Mouse (Mus musculus): Measurements from ENCODE around the gene Cd8b1. TPM values are rescaled to one million over a fixed set of nuclear protein-coding genes. Genes with fewer than 3 reads are reported as not detected.

The Cd8b1 gene
- polyA plus RNA-seq, 1 experiment from 2014 or later = not detected

GRCm38 (mm10) chr6:71353722-71354121, 31.1 kb downstream of the Cd8b1 start:
- no peak for ATAC-seq (ENCODE audit: low FRiP score)
- Histone ChIP-seq H3K4me1 (no peaks in the 10 kb centered on the region), H3K36me3 (replicated peaks) (no peaks in the 10 kb centered on the region), H3K27ac (no peak overlapping the region), H3K9ac (no peak overlapping the region), H3K9me3 (no peaks in the 10 kb centered on the region), H3K4me3 (replicated peaks) (no peak overlapping the region), H3K27me3 (no peaks in the 10 kb centered on the region), H3K4me2 (no peak overlapping the region)
- WGBS = 85% methylated on average over 2 of the region's 2 CpGs

GRCm38 (mm10) chr6:71357493-71357892, 34.9 kb downstream of the Cd8b1 start:
- Histone ChIP-seq H3K4me1 (no peaks in the 10 kb centered on the region), H3K9me3 (no peaks in the 10 kb centered on the region), H3K9ac (no peak overlapping the region), H3K27me3 (no peaks in the 10 kb centered on the region), H3K4me2 (no peak overlapping the region), H3K4me3 (replicated peaks) (no peak overlapping the region), H3K36me3 (replicated peaks) (no peaks in the 10 kb centered on the region), H3K27ac (no peak overlapping the region)
- ATAC-seq (ENCODE audit: low FRiP score) = no peak
- 89% methylated on average over 7 of the region's 7 CpGs for WGBS

GRCm38 (mm10) chr6:71360221-71360620, 37.6 kb downstream of the Cd8b1 start:
- Histone ChIP-seq H3K27me3 (no peaks in the 10 kb centered on the region), H3K9me3 (no peaks in the 10 kb centered on the region), H3K4me3 (replicated peaks) (no peak overlapping the region), H3K36me3 (replicated peaks) (no peaks in the 10 kb centered on the region), H3K27ac (no peak overlapping the region), H3K9ac (no peak overlapping the region), H3K4me1 (no peaks in the 10 kb centered on the region), H3K4me2 (no peak overlapping the region)
- no peak for ATAC-seq (ENCODE audit: low FRiP score)
- WGBS = 76% methylated on average over 4 of the region's 4 CpGs

- WGBS = 61% methylated on average over 5 of the region's 5 CpGs
- Histone ChIP-seq H3K9me3 (no peaks in the 10 kb centered on the region), H3K27ac (no peak overlapping the region), H3K4me2 (no peak overlapping the region), H3K4me3 (replicated peaks) (no peak overlapping the region), H3K27me3 (no peaks in the 10 kb centered on the region), H3K4me1 (no peaks in the 10 kb centered on the region), H3K36me3 (replicated peaks) (no peaks in the 10 kb centered on the region), H3K9ac (no peak overlapping the region)
- ATAC-seq (ENCODE audit: low FRiP score) = no peak
Observed at GRCm38 (mm10) chr6:71360751-71361150, 38.2 kb downstream of the Cd8b1 start.

GRCm38 (mm10) chr6:71361156-71361670, 38.6 kb downstream of the Cd8b1 start:
- H3K4me3 ChIP-seq (replicated peaks) = no peak overlapping the region
- ATAC-seq (ENCODE audit: low FRiP score) = no peak
- H3K9me3 ChIP-seq = no peaks in the 10 kb centered on the region
- whole genome bisulfite sequencing = 85% methylated on average over 10 of the region's 10 CpGs
- no peak overlapping the region for H3K27ac ChIP-seq
- no peak overlapping the region for H3K4me2 ChIP-seq
- no peak overlapping the region for H3K9ac ChIP-seq
- H3K4me1 ChIP-seq = no peaks in the 10 kb centered on the region
- no peaks in the 10 kb centered on the region for H3K36me3 ChIP-seq (replicated peaks)
- H3K27me3 ChIP-seq = no peaks in the 10 kb centered on the region

GRCm38 (mm10) chr6:71363995-71364394, 41.4 kb downstream of the Cd8b1 start:
- no peak for ATAC-seq (ENCODE audit: low FRiP score)
- Histone ChIP-seq H3K4me3 (replicated peaks) (no peak overlapping the region), H3K36me3 (replicated peaks) (no peaks in the 10 kb centered on the region), H3K4me1 (no peaks in the 10 kb centered on the region), H3K9ac (no peak overlapping the region), H3K9me3 (no peaks in the 10 kb centered on the region), H3K27ac (no peak overlapping the region), H3K4me2 (no peak overlapping the region), H3K27me3 (no peaks in the 10 kb centered on the region)
- WGBS = 79% methylated on average over 2 of the region's 2 CpGs

GRCm38 (mm10) chr6:71369416-71369815, 46.8 kb downstream of the Cd8b1 start:
- no peaks in the 10 kb centered on the region for H3K9me3 ChIP-seq
- no peak overlapping the region for H3K4me2 ChIP-seq
- ATAC-seq (ENCODE audit: low FRiP score) = no peak
- whole genome bisulfite sequencing = 90% methylated on average over 6 of the region's 6 CpGs
- H3K27me3 ChIP-seq = no peaks in the 10 kb centered on the region
- H3K36me3 ChIP-seq (replicated peaks) = no peaks in the 10 kb centered on the region
- no peaks in the 10 kb centered on the region for H3K4me1 ChIP-seq
- H3K27ac ChIP-seq = no peak overlapping the region
- no peak overlapping the region for H3K9ac ChIP-seq
- H3K4me3 ChIP-seq (replicated peaks) = no peak overlapping the region

- H3K4me2 ChIP-seq = no peak overlapping the region
- WGBS = 91% methylated on average over 5 of the region's 5 CpGs
- H3K27me3 ChIP-seq = no peaks in the 10 kb centered on the region
- H3K4me1 ChIP-seq = no peaks in the 10 kb centered on the region
- H3K27ac ChIP-seq = no peak overlapping the region
- no peak overlapping the region for H3K4me3 ChIP-seq (replicated peaks)
- H3K36me3 ChIP-seq (replicated peaks) = no peaks in the 10 kb centered on the region
- no peak for ATAC-seq (ENCODE audit: low FRiP score)
- H3K9me3 ChIP-seq = no peaks in the 10 kb centered on the region
- no peak overlapping the region for H3K9ac ChIP-seq
Observed at GRCm38 (mm10) chr6:71371085-71371605, 48.6 kb downstream of the Cd8b1 start.

- no peak for ATAC-seq (ENCODE audit: low FRiP score)
- Histone ChIP-seq H3K27me3 (no peaks in the 10 kb centered on the region), H3K4me1 (no peaks in the 10 kb centered on the region), H3K9ac (no peak overlapping the region), H3K36me3 (replicated peaks) (no peaks in the 10 kb centered on the region), H3K9me3 (no peaks in the 10 kb centered on the region), H3K27ac (no peak overlapping the region), H3K4me2 (no peak overlapping the region), H3K4me3 (replicated peaks) (no peak overlapping the region)
- WGBS = 86% methylated on average over 5 of the region's 5 CpGs
Observed at GRCm38 (mm10) chr6:71372041-71372720, 49.6 kb downstream of the Cd8b1 start.

- no peaks in the 10 kb centered on the region for H3K36me3 ChIP-seq (replicated peaks)
- no peaks in the 10 kb centered on the region for H3K4me1 ChIP-seq
- WGBS = 81% methylated on average over 14 of the region's 14 CpGs
- H3K27ac ChIP-seq = no peak within 1 kb of the TSS
- ATAC-seq (ENCODE audit: low FRiP score) = no peak
- no peak within 1 kb of the TSS for H3K4me2 ChIP-seq
- no peak within 1 kb of the TSS for H3K9ac ChIP-seq
- H3K9me3 ChIP-seq = no peaks in the 10 kb centered on the region
- H3K27me3 ChIP-seq = no peaks in the 10 kb centered on the region
- no peak within 1 kb of the TSS for H3K4me3 ChIP-seq (replicated peaks)
Observed at GRCm38 (mm10) chr6:71373249-71373775, 50.7 kb downstream of the Cd8b1 start, which contains the start of gene Cd8a. Cd8a (plus strand) TSS chr6:71373427.

GRCm38 (mm10) chr6:71374311-71374829, 51.8 kb downstream of the Cd8b1 start:
- H3K9me3 ChIP-seq = no peaks in the 10 kb centered on the region
- no peak overlapping the region for H3K27ac ChIP-seq
- H3K27me3 ChIP-seq = no peaks in the 10 kb centered on the region
- H3K36me3 ChIP-seq (replicated peaks) = no peaks in the 10 kb centered on the region
- no peaks in the 10 kb centered on the region for H3K4me1 ChIP-seq
- no peak overlapping the region for H3K4me2 ChIP-seq
- H3K4me3 ChIP-seq (replicated peaks) = no peak overlapping the region
- ATAC-seq (ENCODE audit: low FRiP score) = no peak
- H3K9ac ChIP-seq = no peak overlapping the region
- WGBS = 88% methylated on average over 19 of the region's 19 CpGs

GRCm38 (mm10) chr6:71374921-71375320, 52.3 kb downstream of the Cd8b1 start:
- 81% methylated on average over 2 of the region's 2 CpGs for WGBS
- H3K27me3 ChIP-seq = no peaks in the 10 kb centered on the region
- no peak overlapping the region for H3K4me2 ChIP-seq
- no peaks in the 10 kb centered on the region for H3K9me3 ChIP-seq
- H3K9ac ChIP-seq = no peak overlapping the region
- no peaks in the 10 kb centered on the region for H3K36me3 ChIP-seq (replicated peaks)
- H3K4me3 ChIP-seq (replicated peaks) = no peak overlapping the region
- ATAC-seq (ENCODE audit: low FRiP score) = no peak
- H3K27ac ChIP-seq = no peak overlapping the region
- H3K4me1 ChIP-seq = no peaks in the 10 kb centered on the region

GRCm38 (mm10) chr6:71376711-71377110, 54.1 kb downstream of the Cd8b1 start:
- Histone ChIP-seq H3K4me1 (no peaks in the 10 kb centered on the region), H3K9me3 (no peaks in the 10 kb centered on the region), H3K9ac (no peak overlapping the region), H3K27me3 (no peaks in the 10 kb centered on the region), H3K36me3 (replicated peaks) (no peaks in the 10 kb centered on the region), H3K4me3 (replicated peaks) (no peak overlapping the region), H3K4me2 (no peak overlapping the region), H3K27ac (no peak overlapping the region)
- no peak for ATAC-seq (ENCODE audit: low FRiP score)
- 94% methylated on average over 13 of the region's 13 CpGs for WGBS
